Mouse (Mus musculus) hindbrain, embryonic 15.5 days (tissue): ENCODE measurements around the gene Zkscan5. TPM values are rescaled to one million over a fixed set of nuclear protein-coding genes. Genes with fewer than 3 reads are reported as not detected.

Experiments used
- polyA plus RNA-seq: library from polyadenylated mRNA; unstranded; fragments of >200 nt; fragmentation: Nextera tagmentation; extraction: Ambion mirVana; gene quantifications from 2 replicates; pipeline ENCODE4 v1.2.1, GENCODE M21; 2015

Gene Zkscan5
- polyA plus RNA-seq, 1 experiment from 2014 or later: 13.8 TPM

Other genes with a start within 250 kb of the Zkscan5 start
- 33.9 and 36.0 TPM in 2 replicates for gene Smurf1, start 238.7 kb upstream of the Zkscan5 start, polyA plus RNA-seq
- not detected in 2 replicates for gene Gm4871, start 171.8 kb upstream of the Zkscan5 start, polyA plus RNA-seq
- not detected in 2 replicates for gene 1700018F24Rik, start 161.6 kb upstream of the Zkscan5 start, polyA plus RNA-seq
- gene Arpc1a, start 120.7 kb upstream of the Zkscan5 start, polyA plus RNA-seq: 234 and 236 TPM in 2 replicates
- gene Kpna7, start 120.5 kb upstream of the Zkscan5 start, polyA plus RNA-seq: not detected in 2 replicates
- 73.2 and 88.7 TPM in 2 replicates for gene Arpc1b, start 90.3 kb upstream of the Zkscan5 start, polyA plus RNA-seq
- 114 and 122 TPM in 2 replicates for gene Pdap1, start 64.3 kb upstream of the Zkscan5 start, polyA plus RNA-seq
- gene Bud31, start 64.2 kb upstream of the Zkscan5 start, polyA plus RNA-seq: 172 and 186 TPM in 2 replicates
- 19.7 and 22.4 TPM in 2 replicates for gene Ptcd1, start 37.5 kb upstream of the Zkscan5 start, polyA plus RNA-seq
- 47.3 and 49.7 TPM in 2 replicates for gene Cpsf4, start 37.3 kb upstream of the Zkscan5 start, polyA plus RNA-seq
- 716 and 780 TPM in 2 replicates for gene Atp5j2, start 12.5 kb upstream of the Zkscan5 start, polyA plus RNA-seq
- gene Zkscan14, start 2.7 kb upstream of the Zkscan5 start, polyA plus RNA-seq: 13.1 and 14.4 TPM in 2 replicates
- 29.0 and 31.6 TPM in 2 replicates for gene Zfp655, start 27.2 kb downstream of the Zkscan5 start, polyA plus RNA-seq
- gene Zscan25, start 75.9 kb downstream of the Zkscan5 start, polyA plus RNA-seq: 0.43 and 0.63 TPM in 2 replicates
- gene Cyp3a57, start 140.7 kb downstream of the Zkscan5 start, polyA plus RNA-seq: not detected in 2 replicates